Mouse (Mus musculus) thymus, postnatal 36 days (tissue): Measurements from ENCODE around the gene Srrm4.

Experiments
- DNase-seq, 2 experiments: peaks; one replicate each; pipeline ENCODE4 v3.0.0; 2022; ENCODE audit warnings: mixed read lengths in 2 of 2

Srrm4 gene

DNA sequence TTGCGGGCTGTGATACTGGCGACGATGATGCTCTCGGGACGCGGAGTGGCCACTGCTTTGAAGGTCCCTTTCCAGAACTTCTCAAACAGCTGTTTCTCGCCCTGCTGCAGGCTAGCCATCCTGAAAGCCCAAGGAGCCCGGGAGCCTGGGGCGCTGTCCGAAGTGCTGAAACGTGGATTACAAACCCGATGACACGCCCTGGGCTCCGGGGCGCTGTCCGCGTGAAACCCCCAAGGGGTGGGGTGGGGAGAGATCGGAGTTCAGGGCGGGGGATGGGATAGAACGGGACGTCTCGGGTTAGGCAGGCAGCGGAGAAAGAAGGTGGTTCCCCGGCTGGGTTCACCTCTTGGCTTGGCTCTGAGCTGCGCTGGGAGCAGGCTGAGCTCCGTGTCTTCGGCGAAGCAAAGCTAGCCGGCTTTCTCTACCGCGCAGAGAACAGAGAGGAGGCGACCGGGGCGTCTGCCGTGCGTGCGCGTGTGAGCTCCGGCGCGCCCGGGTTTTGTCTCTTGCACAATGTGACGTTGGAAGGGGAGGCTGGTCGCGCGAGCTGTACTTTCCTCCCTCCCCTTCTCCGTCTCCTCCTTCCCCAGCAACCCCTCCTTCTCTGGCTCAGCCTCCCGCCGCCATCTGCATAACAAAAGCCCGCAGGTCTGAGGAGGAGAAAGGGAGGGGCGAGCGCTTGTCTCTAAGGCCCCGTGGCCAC, at the start of gene Srrm4:
Gene Srrm4, minus strand, starts transcription at position 472 of the 703 bp plus-strand sequence.
- no peak for DNase-seq

DNA sequence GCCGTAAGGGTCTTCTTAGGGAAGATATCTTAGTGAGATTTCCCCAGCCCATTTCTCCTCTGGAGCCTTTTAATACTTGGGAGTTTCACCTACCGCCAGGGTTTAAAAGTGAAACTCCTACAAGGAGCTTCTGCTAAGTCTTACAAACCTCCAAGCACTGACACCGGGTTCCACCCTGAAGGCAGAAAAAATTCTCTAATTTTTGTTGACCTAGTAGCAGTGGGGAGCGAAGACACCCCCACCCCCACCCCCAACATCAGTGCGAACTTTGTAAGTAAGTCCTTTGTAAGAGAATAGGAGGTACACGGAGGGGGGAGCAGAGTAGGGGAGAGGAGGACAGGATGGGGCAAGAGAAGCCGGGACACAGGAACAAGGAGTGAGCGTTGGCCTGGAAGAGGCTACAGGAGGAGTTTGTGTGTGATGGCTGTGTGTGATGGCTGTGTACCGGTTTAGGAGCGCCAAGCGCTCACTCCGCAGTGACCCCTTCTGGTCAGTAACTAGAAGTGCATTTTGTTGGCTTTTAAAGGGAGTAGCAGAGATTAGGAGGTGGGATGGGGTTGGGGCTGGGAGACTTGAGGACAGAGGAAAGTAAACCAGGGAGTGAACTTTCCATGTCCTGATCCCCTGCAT, 1.3 kb upstream of the Srrm4 start:
- DNase-seq: no peak

DNA sequence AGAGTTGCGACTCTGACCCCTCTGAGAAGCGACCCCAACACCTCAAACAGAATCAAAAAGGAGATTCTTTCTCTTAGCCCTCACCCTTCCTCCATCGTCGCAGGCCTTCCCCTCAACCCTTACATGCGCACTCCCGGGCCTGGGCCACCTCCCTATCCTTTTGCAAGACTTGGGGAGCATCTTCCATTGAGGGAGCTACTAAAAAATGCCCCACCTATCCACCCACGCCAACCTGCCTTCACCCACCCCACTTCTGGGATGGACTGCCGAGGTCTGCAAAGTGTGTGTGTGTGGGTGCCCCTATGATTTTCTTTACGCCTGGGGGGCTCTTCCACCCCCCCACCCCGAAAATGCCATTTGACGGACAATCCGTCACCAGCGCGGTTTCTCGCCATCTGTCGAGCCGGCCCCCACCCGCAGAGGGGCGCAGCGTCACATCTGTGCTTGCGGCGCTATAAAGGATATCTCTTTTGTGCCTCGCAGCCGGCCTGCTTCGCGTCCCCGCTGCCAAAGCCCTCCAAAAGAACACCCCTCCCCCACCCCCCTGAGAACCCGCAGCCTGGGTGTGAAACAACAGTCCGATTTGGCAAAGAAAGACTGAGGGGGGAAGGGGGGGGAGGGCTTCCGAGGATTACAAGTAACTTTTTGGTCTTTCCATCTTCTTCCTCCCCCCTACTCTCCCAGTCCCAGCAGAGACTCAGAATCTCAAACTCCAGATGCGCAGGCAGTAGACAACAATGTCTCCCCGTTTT, 608 bp upstream of the Srrm4 start:
- DNase-seq: no peak

DNA sequence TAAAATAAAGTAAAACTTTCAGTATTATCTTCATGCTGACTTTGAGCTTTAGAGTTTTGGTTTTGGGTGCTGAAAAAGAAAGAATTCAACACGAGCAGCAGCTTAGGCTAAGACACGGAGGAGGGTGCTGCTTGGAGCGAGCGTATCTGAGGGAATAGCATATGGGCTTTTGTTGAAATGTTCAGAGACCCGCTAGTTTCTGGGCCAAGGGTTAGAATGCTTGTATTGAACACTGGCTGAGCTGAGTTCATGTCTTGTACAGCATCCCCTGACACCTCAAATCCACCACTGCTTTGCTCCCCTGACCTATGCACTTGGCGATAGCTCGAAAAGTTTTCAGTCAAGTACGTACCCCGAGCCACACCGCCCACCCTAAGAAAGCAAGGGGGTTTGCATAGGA, 919 bp downstream of the Srrm4 start:
- DNase-seq: no peak

DNA sequence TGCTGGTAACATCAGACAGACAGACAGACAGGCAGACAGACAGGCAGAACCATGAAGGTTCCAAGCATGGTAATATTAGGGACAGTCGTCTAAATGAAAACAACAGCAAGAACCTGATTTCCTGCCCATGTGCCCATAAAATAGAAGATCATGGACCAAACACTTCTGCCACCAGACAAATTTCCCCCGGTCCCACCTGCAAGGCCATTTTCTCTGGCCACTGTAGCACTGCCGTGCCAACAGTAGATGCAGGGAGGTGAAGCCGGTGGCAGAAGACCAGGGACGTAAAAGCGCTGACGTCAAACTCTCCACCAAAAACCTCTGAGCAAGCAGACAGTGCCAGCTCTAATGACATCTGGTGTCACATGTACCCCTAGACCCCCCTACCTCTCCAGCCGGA, 2.0 kb downstream of the Srrm4 start:
- no peak for DNase-seq

DNA sequence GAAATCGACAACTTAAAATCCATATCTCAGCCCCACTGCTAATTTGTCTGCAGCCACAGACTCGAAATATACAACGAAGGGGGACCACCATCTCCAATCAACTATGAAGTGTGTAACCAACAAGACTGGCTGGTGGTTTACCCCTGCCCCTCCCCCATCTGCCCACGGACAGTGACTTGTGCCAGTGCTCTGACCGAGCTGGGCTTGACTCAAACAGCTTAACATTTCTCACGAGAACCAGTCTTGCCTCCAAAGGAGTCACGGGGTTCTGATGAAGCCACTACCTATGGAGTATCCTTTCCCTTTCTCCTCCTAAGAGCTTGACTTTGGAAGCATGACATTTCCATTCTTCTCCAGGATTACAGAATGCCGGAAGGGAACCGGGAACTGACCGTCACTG, 2.8 kb downstream of the Srrm4 start:
- DNase-seq: no peak

DNA sequence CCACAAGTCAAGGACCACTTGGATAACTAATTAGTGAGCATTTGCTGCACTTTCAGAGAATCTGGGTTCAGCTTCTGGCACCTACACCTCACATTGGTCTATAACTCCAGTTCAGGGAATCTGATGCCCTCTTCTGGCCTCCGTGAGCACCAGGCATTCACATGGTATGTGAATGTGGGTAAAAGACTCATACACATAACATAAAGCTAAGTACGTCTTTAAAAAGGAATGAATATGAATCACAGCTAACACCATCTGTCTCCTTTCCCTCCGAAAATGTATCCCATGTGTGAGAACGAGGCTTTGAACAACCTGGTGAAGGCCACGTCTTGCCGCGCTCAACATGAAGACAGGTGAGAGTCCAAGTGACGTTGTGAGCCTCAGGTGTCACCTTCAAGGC, 12.1 kb downstream of the Srrm4 start:
- no peak for DNase-seq

DNA sequence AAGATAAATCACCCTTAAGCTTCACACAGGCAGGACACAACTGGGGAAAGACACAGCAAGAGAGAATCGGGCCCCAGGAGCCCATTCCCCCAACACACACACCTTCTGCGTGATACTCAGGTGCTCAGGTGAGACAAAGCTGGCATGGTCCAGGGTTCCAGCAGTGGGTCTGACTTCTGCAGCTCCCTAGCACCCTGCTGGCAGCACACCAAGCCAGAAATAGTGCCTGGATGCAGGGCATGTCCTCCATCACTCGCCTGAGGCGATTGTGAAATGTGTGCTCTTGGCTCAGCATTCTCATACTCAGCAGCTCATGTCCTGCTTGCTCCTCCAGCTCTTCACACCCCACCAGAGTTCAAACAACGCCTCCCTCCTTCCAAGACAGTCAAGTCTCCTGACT, 14.5 kb downstream of the Srrm4 start:
- no peak for DNase-seq

DNA sequence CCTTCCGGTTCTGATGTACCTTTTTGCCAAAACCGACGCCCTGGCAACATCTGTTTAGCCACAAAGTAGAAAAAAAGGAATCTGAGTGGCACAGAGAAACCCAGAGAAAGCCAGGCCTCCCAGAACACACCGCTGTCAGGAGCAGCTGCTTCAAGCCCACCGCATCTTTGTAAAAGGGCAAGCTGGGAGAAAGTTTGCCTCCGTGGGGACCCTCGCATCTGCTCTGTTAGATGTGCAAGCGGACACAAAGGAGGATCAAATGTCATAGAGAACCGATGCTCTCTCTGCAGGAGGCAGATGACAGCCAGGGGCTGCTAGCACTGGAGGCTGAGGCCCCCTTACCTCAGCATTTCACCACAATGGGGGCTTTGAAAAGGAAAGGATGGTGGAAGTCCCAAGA, 18.3 kb downstream of the Srrm4 start:
- no peak for DNase-seq

DNA sequence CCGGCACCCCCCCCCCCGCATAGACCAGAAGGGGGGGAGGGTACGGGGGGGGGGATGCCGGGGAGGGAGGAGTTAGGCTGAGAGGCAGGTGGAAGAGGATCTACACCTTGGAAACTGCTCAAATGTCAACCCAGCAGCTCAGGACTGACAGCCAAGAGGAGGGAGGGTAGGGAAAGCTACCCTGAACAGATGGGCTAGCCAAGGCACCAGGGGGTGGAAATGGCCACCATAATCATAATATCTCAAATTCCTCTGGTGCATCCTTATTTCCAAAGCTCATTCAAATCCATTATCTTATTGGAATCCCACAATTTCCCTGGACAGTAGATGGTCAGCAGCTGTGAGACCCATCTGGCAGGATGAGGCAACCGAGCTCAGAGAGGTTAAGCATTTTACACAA, 19.7 kb downstream of the Srrm4 start:
- DNase-seq: no peak

DNA sequence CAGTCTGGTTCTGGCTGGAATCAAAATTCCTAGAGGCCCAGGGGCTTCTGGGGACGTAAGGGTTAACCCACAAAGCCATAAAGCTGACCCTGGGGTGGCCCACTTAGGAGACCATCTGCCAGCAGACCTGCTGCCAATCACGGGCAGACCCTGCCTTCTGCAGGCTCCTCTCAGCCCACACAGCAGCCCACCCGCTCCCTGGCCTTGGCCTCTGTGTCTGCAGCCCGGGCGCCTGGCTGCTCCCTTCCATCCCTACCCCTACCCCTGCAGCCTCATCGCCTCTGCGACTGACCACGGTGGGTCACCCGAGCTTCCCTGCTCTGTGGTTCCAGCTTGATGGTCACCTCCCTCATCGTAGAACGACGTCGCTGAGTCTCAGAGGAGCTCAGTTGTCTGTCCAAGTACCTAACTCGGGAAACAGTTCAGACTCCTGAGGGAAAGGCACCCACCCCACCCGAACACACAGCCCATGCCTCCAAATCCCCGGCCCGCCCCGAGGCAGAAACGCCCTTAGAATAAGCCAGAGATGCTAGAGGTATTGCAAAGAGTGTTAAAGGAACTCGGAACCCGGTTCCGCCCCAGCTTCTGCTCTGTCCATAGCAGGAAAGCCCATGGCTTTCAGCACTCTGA, 20.3 kb downstream of the Srrm4 start:
- DNase-seq: no peak

DNA sequence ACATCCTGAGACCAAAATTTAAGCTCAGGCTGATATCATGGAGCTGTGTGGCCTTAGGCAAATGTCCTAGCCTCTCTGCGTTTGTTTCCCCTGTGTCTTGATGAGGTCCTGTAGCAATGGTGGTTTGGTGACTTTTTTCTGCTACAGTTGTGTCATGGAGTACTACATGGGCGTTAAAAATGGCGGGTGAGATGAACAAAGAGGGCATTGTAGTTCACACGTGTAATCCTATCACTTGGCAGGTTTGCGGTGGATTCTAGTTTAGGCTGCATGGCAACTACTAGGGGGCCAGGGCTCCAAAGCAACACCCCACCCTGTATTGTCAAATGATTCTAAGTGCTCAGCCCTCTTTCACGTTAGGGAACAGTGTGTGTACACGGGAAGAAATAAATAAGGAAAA, 21.1 kb downstream of the Srrm4 start:
- DNase-seq: no peak

DNA sequence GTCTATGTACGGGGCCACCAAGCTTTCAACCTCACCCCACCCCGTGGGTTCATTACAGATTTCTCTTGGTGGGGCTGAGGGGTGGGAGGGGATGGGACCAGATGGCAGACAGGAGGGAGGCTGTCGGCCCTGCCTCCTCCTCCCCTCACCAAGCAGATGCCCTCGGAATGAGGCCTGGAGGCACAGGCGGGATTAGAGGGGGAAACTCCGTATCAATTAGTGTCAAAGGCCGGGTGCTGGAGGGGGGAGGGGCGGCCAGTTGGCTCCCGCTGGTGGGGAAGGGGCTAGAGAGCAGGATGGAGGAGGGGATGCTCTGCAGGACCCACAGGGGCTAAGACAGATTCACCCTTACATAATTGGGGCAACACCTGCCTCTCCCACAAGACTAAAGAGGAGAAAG, 22.0 kb downstream of the Srrm4 start:
- no peak for DNase-seq

DNA sequence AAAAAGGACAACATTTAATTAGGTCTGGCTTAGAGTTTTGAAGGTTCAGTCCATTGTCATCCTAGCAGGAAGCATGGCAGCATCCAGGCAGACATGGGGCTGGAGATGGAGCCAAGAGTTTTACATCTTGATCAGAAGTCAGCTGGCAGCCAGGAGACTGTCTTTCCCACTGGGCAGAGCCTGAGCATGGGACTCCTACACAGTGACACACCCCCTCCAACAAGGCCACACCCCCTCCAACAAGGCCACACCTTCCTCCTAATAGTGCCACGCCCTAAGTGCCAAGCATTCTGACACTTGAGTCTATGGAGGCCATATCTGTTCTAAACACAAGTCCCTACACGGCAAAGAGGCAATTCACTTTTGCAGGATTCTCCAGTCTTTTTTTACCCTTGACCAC, 23.6 kb downstream of the Srrm4 start:
- DNase-seq: no peak

DNA sequence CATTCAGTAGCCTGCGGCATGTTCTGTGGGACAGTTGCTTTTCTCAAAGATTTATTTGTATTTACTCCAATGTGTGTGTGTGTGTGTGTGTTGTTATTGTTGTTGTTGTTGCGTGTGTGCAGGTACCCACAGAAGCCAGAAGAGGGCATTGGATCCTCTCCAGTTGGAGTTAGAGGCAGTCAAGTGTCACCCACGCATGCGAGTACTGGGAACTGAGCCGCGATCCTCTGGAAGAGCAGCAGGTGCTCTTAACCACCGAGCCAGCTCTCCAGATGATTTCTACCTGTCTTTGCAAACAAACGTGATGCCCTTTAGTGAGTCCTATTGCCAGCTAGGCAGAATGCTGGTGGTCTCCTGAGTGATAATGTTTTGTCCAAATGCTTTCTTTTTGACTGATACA, 24.3 kb downstream of the Srrm4 start:
- DNase-seq: no peak

DNA sequence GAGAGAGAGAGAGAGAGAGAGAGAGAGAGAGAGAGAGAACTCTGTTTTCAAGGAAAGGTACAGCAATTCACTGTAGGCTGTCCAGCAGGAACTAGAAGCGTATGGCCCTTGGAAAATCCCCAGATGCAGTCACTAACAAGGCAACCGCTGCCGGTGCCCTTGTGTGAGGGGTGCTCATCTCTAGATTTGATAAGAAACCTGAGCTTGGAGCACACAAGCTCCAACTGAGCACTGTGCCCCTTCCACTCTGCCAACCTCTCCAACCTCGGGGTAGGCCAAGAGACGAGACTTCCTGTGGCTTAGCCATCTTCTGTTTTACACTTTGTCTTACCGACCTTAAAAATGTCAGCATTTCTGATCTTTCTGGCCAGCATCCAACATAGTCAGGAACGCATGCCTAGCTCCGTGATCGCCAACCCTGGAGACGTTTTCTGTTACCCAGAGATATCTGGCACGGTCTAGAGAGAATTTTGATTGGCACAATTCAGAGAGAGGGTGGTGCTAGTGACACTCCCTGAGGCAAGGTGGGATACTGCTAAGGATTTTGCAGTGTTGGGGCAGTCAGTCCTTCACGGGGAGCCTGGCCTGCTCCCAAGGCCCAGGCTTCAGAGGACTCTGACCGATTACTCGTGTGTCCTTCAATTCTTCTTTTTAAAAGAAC, 25.1 kb downstream of the Srrm4 start:
- DNase-seq: no peak

DNA sequence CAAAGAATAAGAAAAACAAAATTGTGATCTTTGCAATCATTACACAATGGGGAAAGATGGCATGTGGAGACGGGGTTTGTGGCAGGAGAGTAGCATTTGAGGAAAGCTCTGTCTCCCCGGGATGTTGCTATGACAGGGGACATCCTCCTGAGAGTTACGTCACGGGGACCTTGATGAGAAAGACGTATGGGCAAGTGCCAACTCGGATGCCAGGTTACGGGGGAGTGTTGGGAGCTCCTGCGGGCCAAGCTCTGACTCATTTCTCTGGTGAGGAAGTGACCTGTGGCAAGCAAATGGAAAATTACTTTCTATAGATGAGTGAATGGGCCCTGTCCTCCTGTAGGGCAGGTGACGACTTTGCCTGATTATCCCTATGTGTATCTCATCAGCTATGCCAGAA, 26.0 kb downstream of the Srrm4 start:
- no peak for DNase-seq

DNA sequence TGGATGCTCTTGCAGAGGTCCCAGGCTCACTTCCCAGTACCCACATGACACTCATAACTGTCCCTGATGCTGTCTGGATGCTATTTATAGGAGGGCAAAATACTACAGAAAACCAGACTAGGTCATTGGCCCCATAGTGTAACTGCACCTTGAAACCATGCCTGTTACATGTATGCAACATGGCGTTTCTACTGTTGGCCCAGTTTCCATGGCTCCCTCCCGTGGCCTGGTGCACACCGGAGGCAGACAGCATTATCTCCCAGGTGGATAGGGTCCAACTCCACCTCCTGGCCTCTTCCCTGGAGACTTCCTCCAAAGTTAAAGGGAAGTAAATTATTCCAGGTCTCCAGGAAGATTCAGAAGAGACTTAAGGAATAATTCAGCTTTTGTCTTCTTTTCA, 27.2 kb downstream of the Srrm4 start:
- DNase-seq: no peak

DNA sequence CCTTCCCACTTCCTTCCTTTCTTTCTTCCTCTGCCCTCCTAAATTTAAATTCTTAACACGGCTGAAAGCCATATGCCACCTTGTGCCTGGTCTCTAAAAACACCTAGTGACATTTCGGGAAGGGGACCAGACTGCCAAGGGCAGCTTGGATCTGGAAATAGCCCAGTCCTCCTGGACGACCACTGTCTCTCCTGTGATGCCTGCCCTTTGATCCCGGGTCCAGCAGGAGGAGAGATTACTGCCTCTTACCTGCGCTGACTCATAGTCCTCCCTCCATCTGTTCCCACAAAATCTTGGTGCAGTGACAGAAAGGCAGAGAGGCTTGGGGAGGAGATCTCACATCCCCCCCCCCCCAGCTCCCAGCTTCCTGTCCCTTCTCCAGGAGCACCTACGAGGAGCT, 27.9 kb downstream of the Srrm4 start:
- DNase-seq: no peak

DNA sequence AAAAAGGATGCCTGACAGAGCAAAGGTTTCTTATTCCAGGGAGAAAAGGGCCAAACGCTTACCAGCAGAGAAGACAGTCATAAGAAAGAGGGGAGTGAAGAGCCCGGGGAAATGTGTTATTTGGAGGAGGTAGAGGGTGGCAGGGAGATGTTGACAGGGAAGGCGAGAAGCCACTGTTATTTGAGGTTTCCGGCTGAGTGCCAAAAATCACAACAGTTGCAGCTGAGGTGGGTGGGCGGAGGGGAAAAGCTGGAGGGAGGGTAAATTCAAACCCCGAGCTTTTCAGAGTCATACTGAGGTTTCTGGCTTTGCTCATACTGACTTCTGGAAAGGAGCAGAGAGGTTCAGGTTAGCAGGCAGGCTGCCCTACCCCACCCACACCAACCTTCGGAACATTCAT, 32.5 kb downstream of the Srrm4 start:
- no peak for DNase-seq

DNA sequence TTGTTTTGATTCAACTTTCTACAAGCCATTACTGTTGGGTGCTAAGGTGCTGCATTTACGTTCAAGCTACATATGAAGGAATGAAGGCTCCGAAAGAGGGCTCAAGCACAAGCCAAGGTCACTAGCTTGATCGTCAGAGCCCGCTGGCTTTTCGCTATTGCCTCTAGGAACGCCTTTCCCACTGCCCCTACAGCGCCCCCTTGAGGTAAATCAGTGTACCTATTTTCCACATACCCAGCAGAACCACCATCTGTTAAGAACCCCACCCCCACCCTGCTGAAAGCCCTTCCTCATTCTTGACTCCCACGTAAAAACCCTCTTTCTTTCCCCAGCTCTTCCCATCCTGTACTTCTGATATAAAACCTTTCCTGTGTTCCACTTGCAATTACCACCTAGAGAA, 35.0 kb downstream of the Srrm4 start:
- no peak for DNase-seq

DNA sequence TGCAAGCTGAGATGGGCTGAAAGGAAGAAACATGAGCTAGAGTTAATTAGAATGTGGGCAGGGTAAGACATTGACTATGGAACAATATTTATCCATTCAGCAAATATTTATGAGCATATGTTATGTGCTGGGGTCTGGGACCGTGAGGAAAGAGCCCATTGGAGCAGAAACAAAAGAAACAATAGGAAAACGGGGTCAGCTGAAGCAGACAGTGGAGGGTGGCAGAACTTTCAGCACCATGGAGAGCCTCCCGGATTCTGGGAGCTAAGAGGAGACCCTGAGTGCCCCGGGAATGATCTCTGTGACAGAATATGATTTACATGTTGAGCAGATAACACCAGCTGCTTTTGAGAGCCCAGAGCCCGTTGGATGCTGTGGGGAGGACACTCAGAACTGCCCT, 37.7 kb downstream of the Srrm4 start:
- DNase-seq: no peak

DNA sequence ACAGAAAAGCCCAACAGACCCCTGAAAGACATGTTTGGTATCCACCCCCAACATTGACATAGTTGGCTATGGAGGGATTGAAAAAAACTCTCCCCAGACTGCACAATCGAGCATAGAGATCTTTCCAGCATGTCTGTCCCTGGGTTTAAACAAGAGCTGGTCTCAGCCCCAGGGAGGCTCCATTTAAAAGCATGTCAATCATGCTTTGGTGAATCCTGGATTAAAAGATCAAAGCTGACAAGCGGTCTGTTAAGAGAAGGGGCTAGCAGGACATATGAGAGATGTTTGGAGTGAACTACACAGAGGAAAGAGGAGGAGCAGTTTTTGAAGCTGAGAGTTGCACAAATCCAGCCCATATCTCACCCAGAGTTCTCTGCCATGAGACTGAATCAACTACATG, 38.5 kb downstream of the Srrm4 start:
- no peak for DNase-seq
